Mouse (Mus musculus) limb, embryonic 11.5 days (tissue): ENCODE data around the gene Ephb2. TPM values are rescaled to one million over a fixed set of nuclear protein-coding genes. Genes with fewer than 3 reads are reported as not detected.

Experiments
- ATAC-seq: fragments of 200-750 bp; cut with Nextera tagmentation; 2 replicates; pipeline ENCODE4 v1.8.0; 2017; ENCODE audit warnings: low read depth; ENCODE audit not compliant: insufficient number of reproducible peaks, low FRiP score, low TSS enrichment
- DNase-seq: peaks from one replicate; pipeline ENCODE4 v3.0.0-alpha.2; 2015; ENCODE audit warnings: low spot score
- H3K27ac ChIP-seq: fragments of 300-500 bp; sonication (generic); replicated peaks from 2 replicates; pipeline ENCODE4 v1.5.1; 2014; ENCODE audit warnings: low read depth, mild to moderate bottlenecking, low read length
- H3K27me3 ChIP-seq: fragments of 300-500 bp; sonication (generic); 2 replicates; pipeline ENCODE4 v1.6.1; 2014; ENCODE audit warnings: mild to moderate bottlenecking, low read length, mixed read lengths; ENCODE audit not compliant: control insufficient read depth, insufficient read depth
- H3K36me3 ChIP-seq: fragments of 300-500 bp; sonication (generic); 2 replicates; pipeline ENCODE4 v1.6.1; 2014; ENCODE audit warnings: mild to moderate bottlenecking, low read length, moderate library complexity, mixed read lengths; ENCODE audit not compliant: control insufficient read depth, insufficient read depth
- H3K4me1 ChIP-seq: fragments of 300-500 bp; sonication (generic); 2 replicates; pipeline ENCODE4 v1.6.1; 2014; ENCODE audit warnings: low read length, mixed read lengths; ENCODE audit not compliant: control insufficient read depth, insufficient read depth
- H3K4me2 ChIP-seq: fragments of 300-500 bp; sonication (generic); 2 replicates; pipeline ENCODE4 v1.6.1; 2014; ENCODE audit warnings: low read depth, mild to moderate bottlenecking, moderate library complexity; ENCODE audit not compliant: severe bottlenecking
- H3K4me3 ChIP-seq: fragments of 300-500 bp; sonication (generic); 2 replicates; pipeline ENCODE4 v1.5.1; 2014; ENCODE audit warnings: low read depth, low read length
- H3K9ac ChIP-seq: fragments of 300-500 bp; sonication (generic); 2 replicates; pipeline ENCODE4 v1.6.1; 2014; ENCODE audit warnings: mild to moderate bottlenecking, low read length
- H3K9me3 ChIP-seq: fragments of 300-500 bp; sonication (generic); 2 replicates; pipeline ENCODE4 v1.6.1; 2016; ENCODE audit warnings: low read length; ENCODE audit not compliant: control insufficient read depth
- WGBS: fragments of 180-500 bp; shearing (Covaris S2); extraction: QIAGEN DNeasy Blood & Tissue Kit; methylation state at CpG from one replicate; pipeline ENCODE4 v1.1.7; 2014; 5-methylcytosine and 5-hydroxymethylcytosine counted together
- polyA plus RNA-seq: library from polyadenylated mRNA; unstranded; fragments of >200 nt; fragmentation: Nextera tagmentation; extraction: Ambion mirVana; gene quantifications from 2 replicates; pipeline ENCODE4 v1.2.1, GENCODE M21; 2014

Ephb2 gene
- polyA plus RNA-seq, 1 experiment from 2014 or later: 12.5 TPM

DNA sequence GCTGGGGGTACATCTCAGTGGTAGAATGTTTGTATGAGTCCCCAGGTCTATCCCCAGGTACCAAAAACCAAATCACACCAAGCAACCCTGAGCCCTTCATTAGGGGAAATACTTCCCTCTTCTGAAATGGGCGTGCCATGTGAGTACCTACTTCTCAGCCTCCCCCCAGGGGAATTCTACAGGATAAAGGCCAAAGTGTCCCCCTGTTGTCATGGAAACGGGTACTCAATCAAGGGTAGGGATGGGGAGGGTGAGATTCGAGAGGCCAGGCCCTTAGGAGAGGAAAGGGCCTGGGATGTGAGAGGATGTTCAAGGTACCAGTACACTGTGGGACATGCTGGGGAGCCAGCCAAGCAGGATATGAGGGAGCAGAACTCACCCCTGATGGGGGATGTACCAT lies 61.6 kb downstream of the Ephb2 start:
- H3K4me2 ChIP-seq: no peak overlapping the region
- ATAC-seq (no peak), DNase-seq (no peak)
- H3K27ac ChIP-seq: no peak overlapping the region
- no peaks in the 10 kb centered on the region for H3K9me3 ChIP-seq
- H3K9ac ChIP-seq: no peak overlapping the region
- H3K27me3 ChIP-seq: no peaks in the 10 kb centered on the region
- 68% methylated on average over 3 of the region's 3 CpGs for WGBS
- no peaks in the 10 kb centered on the region for H3K36me3 ChIP-seq
- H3K4me1 ChIP-seq: peaks cover 32% of the 10 kb centered on the region
- no peak overlapping the region for H3K4me3 ChIP-seq

- Histone ChIP-seq H3K27me3 (no peaks in the 10 kb centered on the region), H3K4me1 (peaks cover 30% of the 10 kb centered on the region), H3K27ac (peak overlapping the region; percentile 55), H3K4me2 (no peak overlapping the region), H3K9ac (no peak overlapping the region), H3K9me3 (no peaks in the 10 kb centered on the region), H3K4me3 (no peak overlapping the region), H3K36me3 (no peaks in the 10 kb centered on the region)
- ATAC-seq (no peak), DNase-seq (no peak)
- WGBS: 43% methylated on average over 13 of the region's 13 CpGs
Measured at GRCm38 (mm10) chr4:136772952-136773584, 62.7 kb downstream of the Ephb2 start.

GRCm38 (mm10) chr4:136772318-136772717 lies 63.5 kb downstream of the Ephb2 start:
- Histone ChIP-seq H3K27me3 (no peaks in the 10 kb centered on the region), H3K4me3 (no peak overlapping the region), H3K4me2 (no peak overlapping the region), H3K36me3 (no peaks in the 10 kb centered on the region), H3K4me1 (peaks cover 27% of the 10 kb centered on the region), H3K27ac (no peak overlapping the region), H3K9ac (no peak overlapping the region), H3K9me3 (no peaks in the 10 kb centered on the region)
- WGBS: 87% methylated on average over 5 of the region's 5 CpGs
- ATAC-seq (no peak), DNase-seq (no peak)

- peaks cover 14% of the 10 kb centered on the region for H3K4me1 ChIP-seq
- H3K4me3 ChIP-seq: no peak overlapping the region
- DNase-seq (no peak), ATAC-seq (no peak)
- no peaks in the 10 kb centered on the region for H3K9me3 ChIP-seq
- H3K27ac ChIP-seq: no peak overlapping the region
- no peaks in the 10 kb centered on the region for H3K27me3 ChIP-seq
- H3K4me2 ChIP-seq: no peak overlapping the region
- no peaks in the 10 kb centered on the region for H3K36me3 ChIP-seq
- H3K9ac ChIP-seq: no peak overlapping the region
- 91% methylated on average over 17 of the region's 17 CpGs for WGBS
Measured at GRCm38 (mm10) chr4:136770718-136771117, 65.1 kb downstream of the Ephb2 start.

DNA sequence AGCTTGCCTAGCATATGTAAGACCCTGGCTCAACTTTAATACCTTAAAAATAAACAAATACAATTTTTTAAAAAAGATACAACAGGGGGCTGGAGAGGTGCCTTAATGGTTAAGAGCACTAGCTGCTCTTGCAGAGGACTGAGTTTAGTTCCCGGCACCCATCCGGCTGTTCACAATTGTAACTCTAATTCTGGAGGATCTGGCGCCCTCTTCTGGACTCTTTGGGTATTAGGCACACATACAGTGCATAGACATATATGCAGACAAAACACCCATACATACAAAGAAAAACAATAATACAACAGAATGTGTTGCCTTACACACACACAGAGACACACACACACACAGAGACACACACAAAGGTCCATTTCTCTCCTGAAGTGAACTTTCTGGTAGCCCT lies 67.3 kb downstream of the Ephb2 start:
- Histone ChIP-seq H3K36me3 (no peaks in the 10 kb centered on the region), H3K4me2 (no peak overlapping the region), H3K27me3 (no peaks in the 10 kb centered on the region), H3K27ac (no peak overlapping the region), H3K4me1 (peaks cover 21% of the 10 kb centered on the region), H3K9me3 (no peaks in the 10 kb centered on the region), H3K4me3 (no peak overlapping the region), H3K9ac (no peak overlapping the region)
- WGBS: 93% methylated on average over 3 of the region's 3 CpGs
- ATAC-seq (no peak), DNase-seq (no peak)

GRCm38 (mm10) chr4:136765080-136765479 lies 70.7 kb downstream of the Ephb2 start:
- no peak overlapping the region for H3K27ac ChIP-seq
- no peaks in the 10 kb centered on the region for H3K36me3 ChIP-seq

DNA sequence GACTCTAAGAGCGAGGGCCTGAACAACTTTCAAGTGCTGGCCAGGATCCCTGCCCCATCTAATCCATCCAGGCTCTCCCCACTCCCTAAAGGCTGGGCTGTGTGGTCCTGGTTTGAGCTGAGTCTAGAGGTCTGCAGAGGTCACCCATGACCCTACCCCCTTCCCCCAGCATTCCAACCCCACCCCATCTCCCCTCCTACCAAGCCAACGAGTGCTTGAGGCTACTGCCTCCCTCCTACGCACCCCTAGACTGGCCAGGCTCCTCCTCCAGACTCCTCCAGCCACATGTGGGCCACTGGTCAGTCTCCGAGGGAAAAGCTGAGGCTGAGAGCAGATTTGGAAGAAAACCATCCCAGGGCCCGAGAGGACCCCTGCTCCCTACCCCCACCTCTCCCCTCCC lies 72.4 kb downstream of the Ephb2 start:
- no peak for DNase-seq
- Histone ChIP-seq H3K4me2 (no peak overlapping the region), H3K36me3 (no peaks in the 10 kb centered on the region), H3K27ac (no peak overlapping the region), H3K9me3 (no peaks in the 10 kb centered on the region), H3K4me3 (no peak overlapping the region), H3K27me3 (no peaks in the 10 kb centered on the region), H3K4me1 (peaks cover 35% of the 10 kb centered on the region), H3K9ac (no peak overlapping the region)
- ATAC-seq: no peak
- WGBS: 30% methylated on average over 5 of the region's 5 CpGs

More at GRCm38 (mm10) chr4:136765080-136765479, 70.7 kb downstream of the Ephb2 start:
- DNase-seq (no peak), ATAC-seq (no peak)
- no peaks in the 10 kb centered on the region for H3K9me3 ChIP-seq
- no peak overlapping the region for H3K4me2 ChIP-seq
- H3K4me3 ChIP-seq: no peak overlapping the region
- no peaks in the 10 kb centered on the region for H3K27me3 ChIP-seq
- WGBS: 60% methylated on average over 7 of the region's 7 CpGs
- H3K9ac ChIP-seq: no peak overlapping the region
- peaks cover 35% of the 10 kb centered on the region for H3K4me1 ChIP-seq

- Histone ChIP-seq H3K36me3 (no peaks in the 10 kb centered on the region), H3K4me3 (no peak overlapping the region), H3K9ac (no peak overlapping the region), H3K9me3 (no peaks in the 10 kb centered on the region), H3K27me3 (no peaks in the 10 kb centered on the region), H3K27ac (peak overlapping the region; percentile 63), H3K4me1 (peaks cover 45% of the 10 kb centered on the region), H3K4me2 (no peak overlapping the region)
- DNase-seq: peak; percentile 71
- 14% methylated on average over 18 of the region's 18 CpGs for WGBS
- peak; percentile 56; the same call in 1 of the 2 replicates for ATAC-seq
Measured at GRCm38 (mm10) chr4:136761713-136762380, 73.9 kb downstream of the Ephb2 start.
